22 mouse cellular contexts compared by ENCODE assay signal in the genomic region with DNA sequence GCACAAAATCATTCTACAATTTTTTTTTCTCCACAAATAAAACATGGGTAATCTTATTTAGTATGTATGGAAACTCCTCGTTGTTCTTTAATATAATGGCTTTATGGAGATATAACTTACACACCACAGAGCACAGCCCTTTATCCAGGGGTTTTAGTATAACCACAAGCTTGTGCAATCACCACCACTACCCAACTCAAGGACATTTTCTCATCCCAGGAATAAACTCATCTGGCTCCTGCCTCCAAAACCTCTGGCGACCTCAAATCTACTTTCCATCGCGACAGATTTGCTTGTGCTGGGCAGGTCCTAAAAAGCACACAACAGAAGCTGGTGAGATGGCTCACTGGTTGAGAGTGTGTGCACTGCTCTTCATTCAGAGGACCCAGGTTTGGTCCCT. TPM values are rescaled to one million over a fixed set of nuclear protein-coding genes. Genes with fewer than 3 reads are reported as not detected.
DNase-seq lines count a peak whose midpoint lies in the region; ATAC-seq and TF ChIP-seq lines count a peak whose summit lies in the region.
"Had no signal": no experiment of that assay in that cellular context is flagged by ENCODE, and none has a peak within 500 bp of the region (broad histone marks: within the 10 kb centered on the region; RNA-seq: fewer than 3 reads in every experiment).

No protein-coding gene starts in this region.

- no peak for TF ChIP-seq POLR2A in MEL (IDR thresholded peaks at IDR 0.05; ENCODE audit: control insufficient read depth in 1 of 2, insufficient read depth in 1 of 2, low read depth in 1 of 2, low read length in 2 of 2, poor library complexity in 1 of 2)
- no peak for TF ChIP-seq POLR2A in kidney, adult 2 months (IDR thresholded peaks at IDR 0.05; ENCODE audit: low read depth, low read length)

- DNase-seq in 3T3-L1 (ENCODE audit: low read depth, low spot score) (peak; percentile 65), MEL (ENCODE audit: low read depth, low spot score) (peak; percentile 20)
- no peak for DNase-seq in kidney, adult 2 months
- no peak for DNase-seq in left cerebral cortex, adult 9 months (ENCODE audit: low spot score in 2 of 2)
- DNase-seq: adrenal gland, postnatal 10 days; cerebellum, adult 11-12 months; cerebellum, adult 9-10 months; cerebellum, postnatal 36 days; gastrocnemius, postnatal 36 days; heart, adult 11 months; heart, postnatal 36 days had no signal

- no peak overlapping the region for H3K9ac ChIP-seq in intestine, embryonic 16.5 days (ENCODE audit: low read depth, low read length)
- no peak overlapping the region for H3K9ac ChIP-seq in intestine, postnatal 0 days (ENCODE audit: low read depth, low read length)
- no peak overlapping the region for H3K9ac ChIP-seq in MEL (ENCODE audit: control insufficient read depth, low read depth, low read length, poor library complexity, severe bottlenecking)
- H3K9ac ChIP-seq in liver, embryonic 16.5 days (ENCODE audit: low read depth, low read length), result no peak overlapping the region
- H3K9ac ChIP-seq: embryonic facial prominence, embryonic 15.5 days; forebrain, embryonic 15.5 days; heart, embryonic 13.5 days; hindbrain, embryonic 15.5 days had no signal

- H3K4me2 ChIP-seq in intestine, embryonic 16.5 days (ENCODE audit: low read depth, low read length), result no peak overlapping the region
- no peak overlapping the region for H3K4me2 ChIP-seq in intestine, postnatal 0 days (replicated peaks; ENCODE audit: low read depth)
- no peak overlapping the region for H3K4me2 ChIP-seq in liver, embryonic 16.5 days (ENCODE audit: low read depth, low read length)
- H3K4me2 ChIP-seq: embryonic facial prominence, embryonic 15.5 days; forebrain, embryonic 15.5 days; heart, embryonic 13.5 days; hindbrain, embryonic 15.5 days had no signal

- no peaks in the 10 kb centered on the region for H3K27me3 ChIP-seq in intestine, embryonic 16.5 days (replicated peaks; ENCODE audit: control insufficient read depth, insufficient read depth, low read length)
- H3K27me3 ChIP-seq in intestine, postnatal 0 days (replicated peaks; ENCODE audit: control insufficient read depth, insufficient read depth, low read length), result no peaks in the 10 kb centered on the region
- H3K27me3 ChIP-seq in MEL (ENCODE audit: control insufficient read depth in 1 of 2, insufficient read depth in 2 of 2, low read length in 2 of 2), result no peaks in the 10 kb centered on the region
- no peaks in the 10 kb centered on the region for H3K27me3 ChIP-seq in liver, embryonic 16.5 days (ENCODE audit: control insufficient read depth, insufficient read depth, low read depth, low read length)
- no peaks in the 10 kb centered on the region for H3K27me3 ChIP-seq in kidney, adult 2 months (replicated peaks; ENCODE audit: control insufficient read depth, insufficient read depth, low read length)
- H3K27me3 ChIP-seq: embryonic facial prominence, embryonic 15.5 days; forebrain, embryonic 15.5 days; heart, embryonic 13.5 days; hindbrain, embryonic 15.5 days had no signal

- no peaks in the 10 kb centered on the region for H3K36me3 ChIP-seq in intestine, embryonic 16.5 days (ENCODE audit: control insufficient read depth, insufficient read depth, low read length)
- H3K36me3 ChIP-seq in intestine, postnatal 0 days (ENCODE audit: control insufficient read depth, insufficient read depth), result no peaks in the 10 kb centered on the region
- peaks cover 0 to 13% of the 10 kb centered on the region in 2 experiments; a peak in 2 of 4 replicates for H3K36me3 ChIP-seq in MEL (ENCODE audit: control insufficient read depth in 1 of 2, insufficient read depth in 2 of 2, low read length in 2 of 2)
- H3K36me3 ChIP-seq in liver, embryonic 16.5 days (ENCODE audit: control insufficient read depth, insufficient read depth), result no peaks in the 10 kb centered on the region
- no peaks in the 10 kb centered on the region for H3K36me3 ChIP-seq in kidney, adult 2 months (ENCODE audit: control insufficient read depth, insufficient read depth, low read length)
- H3K36me3 ChIP-seq: forebrain, embryonic 15.5 days; heart, embryonic 13.5 days; hindbrain, embryonic 15.5 days had no signal

- no peak for ATAC-seq in intestine, embryonic 16.5 days
- no peak for ATAC-seq in intestine, postnatal 0 days
- ATAC-seq in liver, embryonic 16.5 days (ENCODE audit: low read depth), result no peak
- ATAC-seq in monocyte, adult 5-6 weeks (replicated peaks; ENCODE audit: insufficient number of reproducible peaks, low FRiP score, low TSS enrichment, poor library complexity, severe bottlenecking), result no peak
- ATAC-seq: CD4-positive, CD25-positive, alpha-beta regulatory T cell, adult 4 months; forebrain, embryonic 15.5 days had no signal

- no peaks in the 10 kb centered on the region for H3K9me3 ChIP-seq in intestine, embryonic 16.5 days (ENCODE audit: control insufficient read depth, low read length)
- no peaks in the 10 kb centered on the region for H3K9me3 ChIP-seq in intestine, postnatal 0 days (ENCODE audit: control insufficient read depth)
- no peaks in the 10 kb centered on the region for H3K9me3 ChIP-seq in MEL (replicated peaks; ENCODE audit: insufficient read depth, low read length)
- H3K9me3 ChIP-seq in liver, embryonic 16.5 days (replicated peaks; ENCODE audit: control insufficient read depth, low read length), result no peaks in the 10 kb centered on the region
- H3K9me3 ChIP-seq: embryonic facial prominence, embryonic 15.5 days; forebrain, embryonic 15.5 days; G1E; heart, embryonic 13.5 days; hindbrain, embryonic 15.5 days had no signal

- no peak for TF ChIP-seq CTCF in intestine, postnatal 0 days (IDR thresholded peaks at IDR 0.05; ENCODE audit: low read depth)
- TF ChIP-seq CTCF in MEL (IDR thresholded peaks at IDR 0.05 in 2 of 3, conservative IDR thresholded peaks at IDR 0.05 in 1 of 3; ENCODE audit: control insufficient read depth in 1 of 3, insufficient read depth in 1 of 3, low read depth in 2 of 3, low read length in 3 of 3, poor library complexity in 1 of 3, severe bottlenecking in 1 of 3), result no peak
- no peak for TF ChIP-seq CTCF in kidney, adult 2 months (conservative IDR thresholded peaks at IDR 0.05; ENCODE audit: insufficient read depth, insufficient read length, low read depth, low read length)

- 0 out of 2 replicates have a peak overlapping the region, but pooled peaks have one; percentile 9 for H3K27ac ChIP-seq in intestine, embryonic 16.5 days (ENCODE audit: low read length)
- no peak overlapping the region for H3K27ac ChIP-seq in intestine, postnatal 0 days (ENCODE audit: low read depth, low read length)
- no peak overlapping the region for H3K27ac ChIP-seq in MEL (ENCODE audit: control insufficient read depth, low read depth, low read length)
- peak overlapping the region; percentile 15 for H3K27ac ChIP-seq in liver, embryonic 16.5 days (ENCODE audit: low read length)
- H3K27ac ChIP-seq in kidney, adult 2 months (ENCODE audit: insufficient read depth, low read depth, low read length), result no peak overlapping the region
- H3K27ac ChIP-seq: forebrain, embryonic 15.5 days; heart, embryonic 13.5 days; hindbrain, embryonic 15.5 days had no signal

- H3K79me2 ChIP-seq in MEL (ENCODE audit: control insufficient read depth, insufficient read depth, low read length, poor library complexity), result no peaks in the 10 kb centered on the region

- H3K4me3 ChIP-seq in intestine, embryonic 16.5 days (ENCODE audit: low read length), result no peak overlapping the region
- no peak overlapping the region for H3K4me3 ChIP-seq in intestine, postnatal 0 days (ENCODE audit: low read depth, low read length)
- H3K4me3 ChIP-seq in MEL (ENCODE audit: control insufficient read depth in 1 of 2, insufficient read depth in 1 of 2, low read depth in 2 of 2, low read length in 2 of 2), result no peak overlapping the region
- no peak overlapping the region for H3K4me3 ChIP-seq in liver, embryonic 16.5 days (ENCODE audit: low read depth, low read length)
- H3K4me3 ChIP-seq in kidney, adult 2 months (ENCODE audit: insufficient read depth, low read depth, low read length), result no peak overlapping the region
- H3K4me3 ChIP-seq: embryonic facial prominence, embryonic 15.5 days; forebrain, embryonic 15.5 days; heart, embryonic 13.5 days; hindbrain, embryonic 15.5 days had no signal

- TF ChIP-seq EP300 in MEL (IDR thresholded peaks at IDR 0.05; ENCODE audit: low read depth in 1 of 2, low read length in 2 of 2), result no peak

- WGBS in intestine, embryonic 16.5 days, result 84% methylated on average over 4 of the region's 4 CpGs
- 77% methylated on average over 4 of the region's 4 CpGs for WGBS in intestine, postnatal 0 days
- 54% methylated on average over 4 of the region's 4 CpGs for WGBS in liver, embryonic 16.5 days (ENCODE audit: insufficient replicate concordance)
- WGBS in kidney, adult 2 months, result 87% methylated on average over 4 of the region's 4 CpGs

- TF ChIP-seq RAD21 in MEL (IDR thresholded peaks at IDR 0.05; ENCODE audit: low read depth, low read length), result no peak

- peaks cover 22% of the 10 kb centered on the region for H3K4me1 ChIP-seq in intestine, embryonic 16.5 days (ENCODE audit: control insufficient read depth, insufficient read depth, low read length)
- no peaks in the 10 kb centered on the region for H3K4me1 ChIP-seq in intestine, postnatal 0 days (replicated peaks; ENCODE audit: control insufficient read depth, insufficient read depth, low read length)
- H3K4me1 ChIP-seq in MEL (ENCODE audit: control insufficient read depth in 1 of 2, insufficient read depth in 2 of 2, low read length in 2 of 2), result peaks cover 11 to 20% of the 10 kb centered on the region in 2 experiments
- peaks cover 16% of the 10 kb centered on the region for H3K4me1 ChIP-seq in liver, embryonic 16.5 days (ENCODE audit: control insufficient read depth, low read depth, low read length)
- peaks cover 18% of the 10 kb centered on the region for H3K4me1 ChIP-seq in kidney, adult 2 months (ENCODE audit: control insufficient read depth, insufficient read depth, low read length)
- H3K4me1 ChIP-seq: forebrain, embryonic 15.5 days; hindbrain, embryonic 15.5 days had no signal

RNA-seq across cellular contexts. Expression of a gene that starts 9.4 kb away (rescaled TPM):
- 33.6 and 35.3 TPM in 2 replicates for polyA plus RNA-seq in intestine, embryonic 16.5 days (2015; fragmentation: Nextera tagmentation; extraction: Ambion mirVana)
- 14.1 and 16.0 TPM in 2 replicates for polyA plus RNA-seq in intestine, postnatal 0 days (2015; fragmentation: Nextera tagmentation; extraction: Ambion mirVana)
- 39.9 and 40.5 TPM in 2 replicates for total RNA-seq in MEL (2012; rRNA removed)
- polyA plus RNA-seq in MEL (2012; ENCODE audit: insufficient read depth in 1 of 2, insufficient read length in 2 of 2, low read depth in 1 of 2, low replicate concordance in 2 of 2, missing spikeins in 1 of 2), result 10 to 100 TPM in 1 of 2 experiments, not detected in 1; 50.1 TPM
- polyA plus RNA-seq in liver, embryonic 16.5 days (2015; fragmentation: Nextera tagmentation; extraction: Ambion mirVana), result 16.3 and 17.1 TPM in 2 replicates
- polyA plus RNA-seq in kidney, adult 2 months (2012; rRNA removed), result 29.1 and 30.3 TPM in 2 replicates
- total RNA-seq in monocyte, adult 5-6 weeks (2017), result 58.9 to 62.9 TPM (median 60.3 TPM) in 3 replicates

RNA-seq across cellular contexts. Expression of a gene that starts 10.9 kb away (rescaled TPM):
- polyA plus RNA-seq in intestine, embryonic 16.5 days (2015; fragmentation: Nextera tagmentation; extraction: Ambion mirVana), result 33.2 and 38.4 TPM in 2 replicates
- polyA plus RNA-seq in intestine, postnatal 0 days (2015; fragmentation: Nextera tagmentation; extraction: Ambion mirVana), result 22.8 and 26.8 TPM in 2 replicates
- total RNA-seq in MEL (2012; rRNA removed), result 4.1 and 5.3 TPM in 2 replicates
- 10 to 100 TPM in 1 of 2 experiments, not detected in 1; 10.5 TPM for polyA plus RNA-seq in MEL (2012; ENCODE audit: insufficient read depth in 1 of 2, insufficient read length in 2 of 2, low read depth in 1 of 2, low replicate concordance in 2 of 2, missing spikeins in 1 of 2)
- polyA plus RNA-seq in liver, embryonic 16.5 days (2015; fragmentation: Nextera tagmentation; extraction: Ambion mirVana), result 53.0 and 60.2 TPM in 2 replicates
- 216 and 255 TPM in 2 replicates for polyA plus RNA-seq in kidney, adult 2 months (2012; rRNA removed)
- total RNA-seq in monocyte, adult 5-6 weeks (2017), result 4.1 to 11.2 TPM (median 8.1 TPM) in 3 replicates

RNA-seq across cellular contexts. Expression of a gene that starts 38.1 kb away (rescaled TPM):
- polyA plus RNA-seq in intestine, embryonic 16.5 days (2015; fragmentation: Nextera tagmentation; extraction: Ambion mirVana), result 9.5 and 10.3 TPM in 2 replicates
- 2.6 and 2.9 TPM in 2 replicates for polyA plus RNA-seq in intestine, postnatal 0 days (2015; fragmentation: Nextera tagmentation; extraction: Ambion mirVana)
- total RNA-seq in MEL (2012; rRNA removed), result 7.4 TPM in 2 replicates
- 10 to 100 TPM in 1 of 2 experiments, not detected in 1; 15.2 TPM for polyA plus RNA-seq in MEL (2012; ENCODE audit: insufficient read depth in 1 of 2, insufficient read length in 2 of 2, low read depth in 1 of 2, low replicate concordance in 2 of 2, missing spikeins in 1 of 2)
- polyA plus RNA-seq in liver, embryonic 16.5 days (2015; fragmentation: Nextera tagmentation; extraction: Ambion mirVana), result 5.5 and 5.6 TPM in 2 replicates
- 2.7 and 11.1 TPM in 2 replicates for polyA plus RNA-seq in kidney, adult 2 months (2012; rRNA removed)
- total RNA-seq in monocyte, adult 5-6 weeks (2017), result 533 to 618 TPM (median 601 TPM) in 3 replicates

RNA-seq across cellular contexts. Expression of a gene that starts 43.3 kb away (rescaled TPM):
- polyA plus RNA-seq in intestine, embryonic 16.5 days (2015; fragmentation: Nextera tagmentation; extraction: Ambion mirVana), result 25.0 and 31.2 TPM in 2 replicates
- polyA plus RNA-seq in intestine, postnatal 0 days (2015; fragmentation: Nextera tagmentation; extraction: Ambion mirVana), result 52.7 and 56.7 TPM in 2 replicates
- total RNA-seq in MEL (2012; rRNA removed), result 20.0 and 31.0 TPM in 2 replicates
- polyA plus RNA-seq in MEL (2012; ENCODE audit: insufficient read depth in 1 of 2, insufficient read length in 2 of 2, low read depth in 1 of 2, low replicate concordance in 2 of 2, missing spikeins in 1 of 2), result 10 to 100 TPM in 1 of 2 experiments, not detected in 1; 44.8 TPM
- 33.6 and 34.4 TPM in 2 replicates for polyA plus RNA-seq in liver, embryonic 16.5 days (2015; fragmentation: Nextera tagmentation; extraction: Ambion mirVana)
- 1.1 and 1.2 TPM in 2 replicates for polyA plus RNA-seq in kidney, adult 2 months (2012; rRNA removed)
- total RNA-seq in monocyte, adult 5-6 weeks (2017), result 6.2 to 25.0 TPM (median 10.2 TPM) in 3 replicates
- total RNA-seq: heart, postnatal 36 days had no signal
- polyA plus RNA-seq: forebrain, embryonic 11.5 days; forebrain, embryonic 15.5 days had no signal

RNA-seq across cellular contexts. Expression of a gene that starts 49.5 kb away (rescaled TPM):
- polyA plus RNA-seq in intestine, embryonic 16.5 days (2015; fragmentation: Nextera tagmentation; extraction: Ambion mirVana), result 11.8 and 11.9 TPM in 2 replicates
- 27.8 and 29.1 TPM in 2 replicates for polyA plus RNA-seq in intestine, postnatal 0 days (2015; fragmentation: Nextera tagmentation; extraction: Ambion mirVana)
- total RNA-seq in MEL (2012; rRNA removed), result 0.65 and 1.1 TPM in 2 replicates
- polyA plus RNA-seq in MEL (2012; ENCODE audit: insufficient read depth in 1 of 2, insufficient read length in 2 of 2, low read depth in 1 of 2, low replicate concordance in 2 of 2, missing spikeins in 1 of 2), result 1 to 10 TPM in 1 of 2 experiments, not detected in 1; 1.8 TPM
- 1.5 and 2.4 TPM in 2 replicates for polyA plus RNA-seq in liver, embryonic 16.5 days (2015; fragmentation: Nextera tagmentation; extraction: Ambion mirVana)
- polyA plus RNA-seq in kidney, adult 2 months (2012; rRNA removed), result 18.5 and 26.8 TPM in 2 replicates
- 0.38 to 1.4 TPM (median 0.68 TPM) in 3 replicates for total RNA-seq in monocyte, adult 5-6 weeks (2017)
- polyA plus RNA-seq: forebrain, embryonic 11.5 days had no signal

Comparison
In these comparisons a context has a peak if more than half of its experiments do, and no peak if none do; other contexts are left out.
1. H3K27ac ChIP-seq: peak in intestine, embryonic 16.5 days (single experiment) and liver, embryonic 16.5 days (single experiment); none in intestine, postnatal 0 days (single experiment), MEL (single experiment) and kidney, adult 2 months (single experiment).
2. DNase-seq: peak in 3T3-L1 (single experiment) and MEL (single experiment); none in kidney, adult 2 months (single experiment) and left cerebral cortex, adult 9 months (0 of 2).